Mouse (Mus musculus) hindbrain, postnatal 0 days (tissue): ENCODE measurements at regions not wholly inside any gene's neighbourhood (a gene's known extent, or its start where the extent isn't known, plus 50 kb on each side); places are given as distances from the start of the nearest gene placed in this dataset.
A peak's percentile ranks its signal among the peaks of the same experiment; 100 is the strongest.

Experiments
- ATAC-seq: fragments of 200-750 bp; cut with Nextera tagmentation; 2 replicates; pipeline ENCODE4 v1.8.0; 2017; ENCODE audit warnings: mild to moderate bottlenecking, moderate TSS enrichment, moderate library complexity
- DNase-seq: peaks from one replicate; pipeline ENCODE4 v3.0.0-alpha.2; 2015; ENCODE audit warnings: low spot score
- H3K27ac ChIP-seq: fragments of 300-500 bp; sonication (generic); 2 replicates; pipeline ENCODE4 v1.5.1; 2014; ENCODE audit warnings: mild to moderate bottlenecking
- H3K27me3 ChIP-seq: fragments of 300-500 bp; sonication (generic); 2 replicates; pipeline ENCODE4 v1.6.1; 2014; ENCODE audit warnings: low read length, mixed read lengths; ENCODE audit not compliant: insufficient read depth
- H3K36me3 ChIP-seq: fragments of 300-500 bp; sonication (generic); 2 replicates; pipeline ENCODE4 v1.6.1; 2014; ENCODE audit warnings: low read length, mixed read lengths; ENCODE audit not compliant: insufficient read depth
- H3K4me1 ChIP-seq: fragments of 300-500 bp; sonication (generic); 2 replicates; pipeline ENCODE4 v1.6.1; 2014; ENCODE audit warnings: antibody characterized with exemption, low read length, mixed read lengths; ENCODE audit not compliant: insufficient read depth
- H3K4me2 ChIP-seq: fragments of 300-500 bp; sonication (generic); 2 replicates; pipeline ENCODE4 v1.6.1; 2014; ENCODE audit warnings: low read depth, mild to moderate bottlenecking, low read length, moderate library complexity, mixed read lengths
- H3K4me3 ChIP-seq: fragments of 300-500 bp; sonication (generic); 2 replicates; pipeline ENCODE4 v1.5.1; 2014; ENCODE audit warnings: low read length
- H3K9ac ChIP-seq: fragments of 300-500 bp; sonication (generic); replicated peaks from 2 replicates; pipeline ENCODE4 v1.6.1; 2014; ENCODE audit warnings: mild to moderate bottlenecking, low read length, moderate library complexity, mixed read lengths
- H3K9me3 ChIP-seq: fragments of 300-500 bp; sonication (generic); 2 replicates; pipeline ENCODE4 v1.6.1; 2016; ENCODE audit warnings: low read length, mixed read lengths
- CTCF ChIP-seq: IDR thresholded peaks from 2 replicates; pipeline ENCODE4 v1.5.1; 2016; ENCODE audit warnings: antibody characterized with exemption, control low read depth, low read depth
- WGBS: fragments of 180-500 bp; shearing (Covaris S2); extraction: QIAGEN DNeasy Blood & Tissue Kit; methylation state at CpG from one replicate; pipeline ENCODE4 v1.1.7; 2014; 5-methylcytosine and 5-hydroxymethylcytosine counted together

GRCm38 (mm10) chr11:112564706-112565215 is 217.3 kb upstream of the Sox9 start:
- no peak for TF ChIP-seq CTCF
- DNase-seq: peak; percentile 21
- 10% methylated on average over 1 of the region's 1 CpGs for WGBS
- no peak overlapping the region for H3K4me3 ChIP-seq
- H3K36me3 ChIP-seq: no peaks in the 10 kb centered on the region
- H3K4me1 ChIP-seq: no peaks in the 10 kb centered on the region
- ATAC-seq: no peak
- no peak overlapping the region for H3K27ac ChIP-seq
- no peak overlapping the region for H3K9ac ChIP-seq
- H3K4me2 ChIP-seq: no peak overlapping the region
- H3K27me3 ChIP-seq: no peaks in the 10 kb centered on the region
- no peaks in the 10 kb centered on the region for H3K9me3 ChIP-seq

GRCm38 (mm10) chr11:112566071-112566470 is 216.0 kb upstream of the Sox9 start:
- DNase-seq (no peak), ATAC-seq (no peak)
- Histone ChIP-seq H3K36me3 (no peaks in the 10 kb centered on the region), H3K9me3 (no peaks in the 10 kb centered on the region), H3K4me2 (no peak overlapping the region), H3K9ac (no peak overlapping the region), H3K4me3 (no peak overlapping the region), H3K27ac (no peak overlapping the region), H3K4me1 (no peaks in the 10 kb centered on the region), H3K27me3 (no peaks in the 10 kb centered on the region)
- WGBS: 85% methylated on average over 3 of the region's 3 CpGs
- no peak for TF ChIP-seq CTCF

DNA sequence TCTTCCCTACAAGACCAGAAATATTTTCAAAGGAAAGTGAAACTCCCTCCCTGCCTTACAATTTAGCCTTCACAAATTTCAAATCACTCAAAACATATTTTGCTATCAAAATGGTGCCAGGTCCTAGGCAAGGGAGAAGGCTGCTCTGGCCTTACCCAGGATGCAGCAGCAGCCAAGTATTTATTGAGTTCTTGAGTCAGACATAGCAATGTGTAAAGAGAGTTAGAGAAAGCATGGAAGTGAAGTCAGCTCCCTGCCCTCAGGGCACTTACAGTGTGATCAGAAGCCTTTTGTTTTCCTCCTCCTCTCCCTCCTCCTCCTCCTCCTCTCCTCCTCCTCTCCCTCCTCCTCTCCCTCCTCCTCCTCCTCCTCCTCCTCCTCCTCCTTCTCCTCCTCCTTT is 194.6 kb upstream of the Sox9 start:
- no peak for DNase-seq
- no peaks in the 10 kb centered on the region for H3K4me1 ChIP-seq
- ATAC-seq: no peak

DNA sequence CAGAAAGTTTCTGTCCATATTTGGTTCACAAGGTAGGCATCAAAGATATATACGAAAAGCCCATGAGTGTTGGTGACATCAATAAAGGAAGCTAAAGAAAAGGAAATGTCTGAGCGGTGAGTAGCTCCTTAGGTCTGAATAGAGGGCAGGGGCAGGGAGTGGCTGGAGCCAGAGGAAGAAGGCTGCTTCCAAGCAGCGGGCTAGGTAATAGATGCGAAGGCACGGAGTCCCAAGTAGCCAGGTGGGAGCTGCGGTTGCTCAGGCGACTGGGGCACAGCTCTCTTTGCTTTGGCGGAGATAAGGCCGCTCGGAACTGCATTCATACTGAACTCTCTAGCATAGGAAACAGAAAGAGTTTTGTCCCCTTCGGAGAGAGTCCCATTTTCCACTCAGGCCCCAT is 193.9 kb upstream of the Sox9 start:
- Histone ChIP-seq H3K9ac (no peak overlapping the region), H3K4me1 (no peaks in the 10 kb centered on the region), H3K4me2 (no peak overlapping the region), H3K9me3 (no peaks in the 10 kb centered on the region), H3K27ac (no peak overlapping the region), H3K27me3 (no peaks in the 10 kb centered on the region), H3K4me3 (no peak overlapping the region), H3K36me3 (no peaks in the 10 kb centered on the region)
- ATAC-seq (no peak), DNase-seq (peak; percentile 3)
- WGBS: 70% methylated on average over 11 of the region's 11 CpGs
- TF ChIP-seq CTCF: no peak

More for the DNA sequence above, 194.6 kb upstream of the Sox9 start:
- Histone ChIP-seq H3K27me3 (no peaks in the 10 kb centered on the region), H3K9me3 (no peaks in the 10 kb centered on the region), H3K36me3 (no peaks in the 10 kb centered on the region), H3K27ac (no peak overlapping the region), H3K9ac (no peak overlapping the region), H3K4me3 (no peak overlapping the region), H3K4me2 (no peak overlapping the region)
- TF ChIP-seq CTCF: no peak

- no peak overlapping the region for H3K4me3 ChIP-seq
- 85% methylated on average over 7 of the region's 7 CpGs for WGBS
- no peak overlapping the region for H3K27ac ChIP-seq
- no peaks in the 10 kb centered on the region for H3K36me3 ChIP-seq
- TF ChIP-seq CTCF: no peak
- H3K27me3 ChIP-seq: no peaks in the 10 kb centered on the region
- no peak for ATAC-seq
- H3K9ac ChIP-seq: no peak overlapping the region
- H3K9me3 ChIP-seq: no peaks in the 10 kb centered on the region
- H3K4me2 ChIP-seq: no peak overlapping the region
- no peaks in the 10 kb centered on the region for H3K4me1 ChIP-seq
- DNase-seq: no peak
These were observed 191.8 kb upstream of the Sox9 start for GRCm38 (mm10) chr11:112590214-112590613.

DNA sequence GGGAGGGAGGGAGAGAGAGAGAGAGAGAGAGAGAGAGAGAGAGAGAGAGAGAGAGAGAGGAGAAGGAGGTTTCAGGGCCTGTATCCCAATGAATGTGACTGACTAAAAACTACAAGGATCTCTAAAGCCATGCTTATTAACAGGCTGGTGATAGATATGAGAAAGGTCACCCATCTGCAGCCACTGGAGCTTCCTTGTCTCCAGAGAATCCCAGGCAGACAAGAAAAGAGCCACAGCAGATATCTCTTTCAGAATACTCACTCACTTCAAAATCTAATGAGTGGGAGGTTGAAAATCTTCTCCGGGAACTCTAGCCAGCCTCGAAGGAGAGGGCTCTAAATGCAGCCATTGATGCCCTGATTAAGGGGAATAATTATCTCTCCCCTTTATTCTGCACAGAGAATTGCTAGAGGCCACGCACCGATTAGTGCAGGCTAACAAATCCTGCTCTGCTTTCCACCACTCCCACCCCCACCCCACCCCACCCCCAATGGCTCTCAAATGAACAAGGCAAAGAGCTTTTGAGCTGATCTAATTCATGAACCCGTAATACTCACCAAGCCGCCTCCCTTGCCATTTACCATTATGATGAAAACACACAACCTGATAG is 189.5 kb upstream of the Sox9 start:
- no peak for ATAC-seq
- H3K27ac ChIP-seq: no peak overlapping the region
- no peak for TF ChIP-seq CTCF
- DNase-seq: peak; percentile 3
- WGBS: 29% methylated on average over 6 of the region's 6 CpGs
- H3K36me3 ChIP-seq: no peaks in the 10 kb centered on the region
- H3K9ac ChIP-seq: no peak overlapping the region
- H3K27me3 ChIP-seq: no peaks in the 10 kb centered on the region
- H3K4me2 ChIP-seq: no peak overlapping the region
- no peaks in the 10 kb centered on the region for H3K4me1 ChIP-seq
- no peaks in the 10 kb centered on the region for H3K9me3 ChIP-seq
- H3K4me3 ChIP-seq: no peak overlapping the region

- ATAC-seq (no peak), DNase-seq (no peak)
- Histone ChIP-seq H3K4me1 (no peaks in the 10 kb centered on the region), H3K36me3 (no peaks in the 10 kb centered on the region), H3K27ac (no peak overlapping the region), H3K27me3 (no peaks in the 10 kb centered on the region), H3K4me2 (no peak overlapping the region), H3K4me3 (no peak overlapping the region), H3K9me3 (no peaks in the 10 kb centered on the region), H3K9ac (no peak overlapping the region)
- WGBS: 56% methylated on average over 10 of the region's 10 CpGs
- TF ChIP-seq CTCF: no peak
These were observed 188.2 kb upstream of the Sox9 start for GRCm38 (mm10) chr11:112593821-112594220.
